Mouse (Mus musculus): ENCODE measurements at regions not wholly inside any gene's neighbourhood (a gene's known extent, or its start where the extent isn't known, plus 50 kb on each side); places are given as distances from the start of the nearest gene placed in this dataset.

- no peak for TF ChIP-seq CTCF (IDR thresholded peaks at IDR 0.05)
- no peak for TF ChIP-seq EP300 (IDR thresholded peaks at IDR 0.05)
Observed at GRCm38 (mm10) chr6:70315318-70315717, 476.7 kb downstream of the Rpia start.
